Mouse (Mus musculus) heart, embryonic 15.5 days (tissue): ENCODE measurements around the gene Nphp1. TPM values are rescaled to one million over a fixed set of nuclear protein-coding genes. Genes with fewer than 3 reads are reported as not detected.
A peak's percentile ranks its signal among the peaks of the same experiment; 100 is the strongest.

Source experiments
- ATAC-seq: fragments of 200-750 bp; cut with Nextera tagmentation; replicated peaks from 2 replicates; pipeline ENCODE4 v1.8.0; 2017; ENCODE audit warnings: low read depth, moderate TSS enrichment; ENCODE audit not compliant: insufficient number of reproducible peaks, insufficient read depth, low FRiP score
- H3K27ac ChIP-seq: fragments of 300-500 bp; sonication (generic); 2 replicates; pipeline ENCODE4 v1.5.1; 2015; ENCODE audit warnings: mild to moderate bottlenecking, inconsistent platforms
- H3K27me3 ChIP-seq: fragments of 300-500 bp; sonication (generic); 2 replicates; pipeline ENCODE4 v1.6.1; 2015; ENCODE audit warnings: inconsistent platforms
- H3K36me3 ChIP-seq: fragments of 300-500 bp; sonication (generic); 2 replicates; pipeline ENCODE4 v1.6.1; 2015; ENCODE audit warnings: mild to moderate bottlenecking, inconsistent platforms
- H3K4me1 ChIP-seq: fragments of 300-500 bp; sonication (generic); replicated peaks from 2 replicates; pipeline ENCODE4 v1.6.1; 2015; ENCODE audit warnings: inconsistent platforms
- H3K4me2 ChIP-seq: fragments of 300-500 bp; sonication (generic); 2 replicates; pipeline ENCODE4 v1.6.1; 2015; ENCODE audit warnings: inconsistent platforms, mild to moderate bottlenecking, moderate library complexity
- H3K4me3 ChIP-seq: fragments of 300-500 bp; sonication (generic); 2 replicates; pipeline ENCODE4 v1.5.1; 2015; ENCODE audit warnings: mild to moderate bottlenecking, inconsistent platforms
- H3K9ac ChIP-seq: fragments of 300-500 bp; sonication (generic); 2 replicates; pipeline ENCODE4 v1.6.1; 2015; ENCODE audit warnings: mild to moderate bottlenecking, inconsistent platforms
- H3K9me3 ChIP-seq: fragments of 300-500 bp; sonication (generic); replicated peaks from 2 replicates; pipeline ENCODE4 v1.6.1; 2016; ENCODE audit warnings: inconsistent platforms
- WGBS: fragments of 180-500 bp; shearing (Covaris S2); methylation state at CpG from one replicate; pipeline ENCODE4 v1.1.7; 2015; ENCODE audit warnings: mixed read lengths; 5-methylcytosine and 5-hydroxymethylcytosine counted together
- polyA plus RNA-seq: library from polyadenylated mRNA; unstranded; fragments of >200 nt; fragmentation: Nextera tagmentation; extraction: Ambion mirVana; gene quantifications from 2 replicates; pipeline ENCODE4 v1.2.1, GENCODE M21; 2015

Nphp1 gene
- polyA plus RNA-seq, 1 experiment from 2014 or later: 20.0 TPM

DNA sequence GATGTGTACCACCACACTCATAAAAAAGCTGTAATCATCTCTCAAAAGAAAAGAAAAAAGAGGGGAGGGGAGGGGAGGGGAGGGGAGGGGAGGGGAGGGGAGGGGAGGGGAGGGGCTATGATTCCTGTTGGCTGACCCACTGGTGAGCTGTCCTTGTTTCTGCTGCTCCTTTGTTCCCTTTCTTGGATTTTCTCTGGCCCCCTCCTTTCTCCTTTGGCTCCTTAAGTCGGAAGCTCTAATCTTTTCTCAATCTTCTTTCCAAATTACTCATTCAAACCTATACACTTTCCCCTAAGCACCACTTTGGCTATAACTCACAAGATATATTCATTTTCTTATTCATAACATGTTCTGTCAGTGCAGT, 14.1 kb downstream of the Nphp1 start:
- Histone ChIP-seq H3K4me3 (no peak overlapping the region), H3K36me3 (peaks cover 2% of the 10 kb centered on the region; the same call in 1 of the 2 replicates), H3K27me3 (no peaks in the 10 kb centered on the region), H3K4me1 (no peaks in the 10 kb centered on the region), H3K4me2 (no peak overlapping the region), H3K9me3 (no peaks in the 10 kb centered on the region), H3K27ac (no peak overlapping the region), H3K9ac (no peak overlapping the region)
- WGBS: 58% methylated on average over 1 of the region's 1 CpGs
- ATAC-seq: no peak

DNA sequence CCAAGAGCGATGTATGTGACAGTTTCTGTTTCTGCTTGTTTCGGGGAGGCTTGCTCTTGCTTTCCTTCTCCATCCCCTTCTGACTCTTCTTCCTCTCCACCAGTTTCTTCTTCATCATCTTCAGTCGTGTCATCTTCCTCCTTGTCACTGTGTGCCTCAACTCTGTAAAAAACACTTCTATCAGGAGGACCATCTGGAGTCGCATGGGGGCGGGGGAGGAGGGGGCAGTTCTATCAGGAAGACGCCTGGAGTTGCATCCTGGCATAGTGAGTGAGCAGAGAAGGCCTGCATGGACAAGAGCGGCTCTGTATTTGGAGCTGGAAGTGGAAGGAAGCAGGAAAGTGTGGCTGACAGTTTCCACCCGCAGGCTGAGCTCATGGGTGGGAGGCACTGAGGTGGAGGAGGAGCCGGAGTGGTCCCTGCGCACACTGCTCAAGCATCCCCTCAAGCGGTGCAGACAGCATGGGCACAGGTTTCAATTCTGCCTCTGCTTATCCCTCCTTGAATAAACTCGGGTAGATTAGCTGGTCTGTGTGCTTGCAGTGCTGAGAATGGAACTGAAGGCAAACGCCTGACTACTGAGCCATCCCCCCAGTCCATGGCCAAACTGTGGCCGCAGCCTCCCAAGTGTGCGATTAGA, 14.6 kb downstream of the Nphp1 start:
- no peaks in the 10 kb centered on the region for H3K4me1 ChIP-seq
- no peak overlapping the region for H3K4me2 ChIP-seq
- WGBS: 50% methylated on average over 15 of the region's 15 CpGs
- no peak overlapping the region for H3K4me3 ChIP-seq
- no peaks in the 10 kb centered on the region for H3K9me3 ChIP-seq
- no peak overlapping the region for H3K9ac ChIP-seq
- no peak overlapping the region for H3K27ac ChIP-seq
- no peaks in the 10 kb centered on the region for H3K27me3 ChIP-seq
- no peak for ATAC-seq
- peaks cover 2% of the 10 kb centered on the region; the same call in 1 of the 2 replicates for H3K36me3 ChIP-seq

DNA sequence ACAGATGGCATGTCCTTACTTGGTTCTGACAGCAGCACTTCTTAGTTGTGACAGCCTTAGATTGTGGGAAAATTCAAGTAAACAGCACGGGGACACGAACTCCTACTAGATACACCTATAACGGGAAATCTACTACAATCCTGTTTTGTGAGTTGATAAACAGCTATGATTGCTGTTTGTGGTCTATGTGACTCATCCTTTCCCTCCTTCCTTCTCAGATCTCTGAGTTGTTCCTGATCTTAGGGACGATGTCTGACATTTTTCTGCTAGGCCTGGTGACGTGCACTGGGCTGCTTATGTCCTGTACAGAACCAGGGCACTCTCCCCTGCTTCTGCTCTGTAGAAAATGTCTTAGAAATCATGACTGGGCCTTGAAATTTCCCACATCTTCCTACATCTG, 27.1 kb downstream of the Nphp1 start:
- no peak overlapping the region for H3K4me3 ChIP-seq
- peaks cover 25% of the 10 kb centered on the region for H3K4me1 ChIP-seq
- no peaks in the 10 kb centered on the region for H3K9me3 ChIP-seq
- ATAC-seq: no peak
- H3K36me3 ChIP-seq: peaks cover 6% of the 10 kb centered on the region; the same call in 1 of the 2 replicates
- H3K27me3 ChIP-seq: no peaks in the 10 kb centered on the region
- no peak overlapping the region for H3K9ac ChIP-seq
- H3K4me2 ChIP-seq: no peak overlapping the region
- H3K27ac ChIP-seq: no peak overlapping the region
- 67% methylated on average over 5 of the region's 5 CpGs for WGBS

DNA sequence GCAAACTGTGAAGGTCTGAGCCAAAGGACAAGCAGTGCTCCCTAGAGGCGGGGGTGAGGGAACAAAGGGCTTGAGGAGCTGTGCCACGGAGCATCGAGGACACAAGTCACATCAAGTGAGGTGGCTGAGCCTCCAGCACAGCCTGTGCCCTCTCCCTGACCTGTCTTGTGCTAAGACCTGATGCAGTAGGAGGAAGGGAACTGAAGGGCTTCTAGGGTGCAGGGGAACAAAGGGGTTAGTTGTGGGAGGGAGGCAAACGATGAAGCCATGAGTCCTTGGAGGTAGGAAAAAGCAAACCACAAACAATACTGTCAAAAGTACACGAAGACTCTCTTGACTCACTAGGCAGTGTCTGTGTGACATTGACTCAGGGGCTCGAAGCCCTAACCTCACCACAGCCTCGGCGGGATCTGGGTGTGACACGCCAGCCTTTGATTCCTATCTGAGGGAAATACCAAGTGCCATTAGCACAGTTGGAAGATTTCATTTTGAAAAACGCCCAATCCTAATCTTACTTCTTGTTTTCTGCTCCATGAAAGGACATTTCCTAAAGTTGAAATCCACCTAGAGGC, 28.2 kb downstream of the Nphp1 start:
- no peak for ATAC-seq
- no peak overlapping the region for H3K4me2 ChIP-seq
- no peaks in the 10 kb centered on the region for H3K27me3 ChIP-seq
- no peak overlapping the region for H3K4me3 ChIP-seq
- H3K9me3 ChIP-seq: no peaks in the 10 kb centered on the region
- peaks cover 25% of the 10 kb centered on the region for H3K4me1 ChIP-seq
- H3K27ac ChIP-seq: no peak overlapping the region
- no peak overlapping the region for H3K9ac ChIP-seq
- H3K36me3 ChIP-seq: peaks cover 6% of the 10 kb centered on the region; the same call in 1 of the 2 replicates
- WGBS: 58% methylated on average over 10 of the region's 10 CpGs

DNA sequence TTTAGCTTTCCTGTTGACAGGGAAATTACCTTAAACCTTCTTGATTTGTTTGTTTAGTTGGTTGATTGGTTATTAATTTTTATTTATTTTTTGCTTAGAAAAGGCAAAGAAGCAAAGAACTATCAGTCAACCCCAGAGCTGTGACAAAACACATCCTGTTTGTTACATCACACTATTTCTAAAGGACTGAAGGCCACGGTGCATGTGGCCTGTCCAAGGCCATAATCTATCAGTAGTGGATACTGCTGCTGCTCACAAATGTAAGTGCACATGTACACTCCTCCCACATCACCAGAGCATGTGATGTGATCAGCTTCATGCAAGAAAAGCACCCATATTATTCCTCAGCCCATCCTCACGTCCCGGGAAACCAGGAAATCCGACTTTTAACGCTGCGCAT, 28.7 kb downstream of the Nphp1 start:
- peaks cover 25% of the 10 kb centered on the region for H3K4me1 ChIP-seq
- H3K4me3 ChIP-seq: no peak overlapping the region
- H3K9me3 ChIP-seq: no peaks in the 10 kb centered on the region
- H3K27me3 ChIP-seq: no peaks in the 10 kb centered on the region
- no peak overlapping the region for H3K9ac ChIP-seq
- peaks cover 6% of the 10 kb centered on the region; the same call in 1 of the 2 replicates for H3K36me3 ChIP-seq
- no peak overlapping the region for H3K4me2 ChIP-seq
- no peak for ATAC-seq
- H3K27ac ChIP-seq: no peak overlapping the region
- WGBS: 85% methylated on average over 6 of the region's 6 CpGs

DNA sequence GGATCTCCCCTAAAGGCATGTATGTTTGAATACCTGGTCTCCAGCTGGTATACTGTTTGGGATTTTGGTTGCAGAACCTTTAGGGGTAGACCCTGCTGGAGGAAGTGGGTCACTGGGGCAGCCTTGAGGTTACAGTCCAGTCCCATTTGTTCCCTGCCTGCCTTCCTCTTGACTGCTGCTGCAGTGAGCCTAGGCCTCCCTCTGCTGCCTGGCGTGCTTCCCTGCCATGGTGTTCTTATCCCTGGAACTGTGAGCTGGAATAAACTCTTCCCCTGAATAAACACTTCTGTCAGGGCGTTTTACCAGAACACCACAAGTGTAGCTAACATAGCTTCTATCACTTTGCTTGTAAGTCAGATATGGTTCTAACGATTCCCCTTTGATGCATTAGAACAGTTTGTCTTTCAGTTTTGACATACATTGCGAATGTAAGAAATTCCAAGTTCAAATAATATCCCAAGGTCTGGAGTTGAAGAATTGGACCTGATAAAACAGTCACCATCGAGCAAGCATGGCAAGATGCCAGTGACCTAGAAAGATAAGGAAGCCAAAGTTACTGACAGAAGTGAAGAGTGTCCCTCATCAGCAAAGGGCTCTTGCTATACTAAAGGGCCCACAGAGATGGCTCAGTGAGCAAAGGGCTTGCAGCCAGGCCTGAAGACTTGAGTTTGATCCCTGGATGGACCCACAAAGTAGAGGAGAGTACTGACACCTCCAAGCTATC, 29.4 kb downstream of the Nphp1 start:
- H3K27ac ChIP-seq: peak overlapping the region; percentile 52
- no peak overlapping the region for H3K9ac ChIP-seq
- WGBS: 38% methylated on average over 5 of the region's 5 CpGs
- no peaks in the 10 kb centered on the region for H3K27me3 ChIP-seq
- peaks cover 6% of the 10 kb centered on the region; the same call in 1 of the 2 replicates for H3K36me3 ChIP-seq
- no peak overlapping the region for H3K4me2 ChIP-seq
- no peak overlapping the region for H3K4me3 ChIP-seq
- H3K9me3 ChIP-seq: no peaks in the 10 kb centered on the region
- H3K4me1 ChIP-seq: peaks cover 25% of the 10 kb centered on the region
- no peak for ATAC-seq

DNA sequence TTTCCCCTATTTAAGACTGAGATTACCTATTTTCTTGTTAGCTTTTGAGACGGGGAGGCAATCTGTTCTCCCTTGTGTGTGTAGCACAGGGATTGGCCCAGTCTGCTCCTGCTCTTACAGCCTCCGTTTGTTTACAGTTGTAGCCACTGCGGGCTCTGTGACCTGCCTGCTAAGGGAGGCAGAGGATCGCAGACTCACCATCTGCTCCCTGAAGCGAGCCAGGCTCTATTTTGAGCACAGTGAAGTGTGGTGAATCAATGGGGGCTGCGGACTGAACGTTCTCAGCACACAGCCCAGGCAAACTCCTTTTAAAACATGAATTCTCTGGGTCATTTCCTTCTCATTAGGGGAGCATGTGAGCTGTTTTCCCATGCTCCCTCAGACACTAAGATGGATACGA, 31.5 kb downstream of the Nphp1 start:
- Histone ChIP-seq H3K36me3 (no peaks in the 10 kb centered on the region; the same call in 1 of the 2 replicates), H3K9me3 (no peaks in the 10 kb centered on the region), H3K4me1 (peaks cover 25% of the 10 kb centered on the region), H3K27me3 (no peaks in the 10 kb centered on the region), H3K4me2 (peak overlapping the region; percentile 18; the same call in 1 of the 2 replicates), H3K4me3 (no peak overlapping the region), H3K9ac (no peak overlapping the region), H3K27ac (0 out of 2 replicates have a peak overlapping the region, but pooled peaks have one; percentile 20)
- no peak for ATAC-seq
- WGBS: 22% methylated on average over 8 of the region's 8 CpGs

DNA sequence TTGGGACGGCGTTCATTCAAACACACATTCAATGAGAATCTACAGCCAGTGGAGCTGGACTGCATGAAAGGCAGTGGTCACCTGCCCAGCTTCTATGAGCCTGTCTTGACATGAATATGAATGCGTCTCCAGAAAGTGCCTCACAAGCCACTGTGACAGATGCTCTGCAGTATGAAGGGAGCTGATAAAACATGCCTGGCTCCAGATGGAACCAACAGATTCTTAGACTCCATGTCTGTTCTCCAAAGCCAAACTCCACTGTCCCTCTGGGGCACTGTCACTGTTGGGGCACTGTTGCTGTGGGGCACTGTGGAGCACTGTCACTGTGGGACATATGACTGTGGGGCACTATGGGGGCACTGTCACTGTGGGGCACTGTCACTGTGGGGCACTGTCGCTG, 34.6 kb downstream of the Nphp1 start:
- Histone ChIP-seq H3K4me3 (no peak overlapping the region), H3K9me3 (no peaks in the 10 kb centered on the region), H3K27ac (no peak overlapping the region), H3K9ac (no peak overlapping the region), H3K27me3 (no peaks in the 10 kb centered on the region), H3K36me3 (no peaks in the 10 kb centered on the region), H3K4me2 (no peak overlapping the region), H3K4me1 (peaks cover 15% of the 10 kb centered on the region)
- 89% methylated on average over 4 of the region's 4 CpGs for WGBS
- no peak for ATAC-seq

DNA sequence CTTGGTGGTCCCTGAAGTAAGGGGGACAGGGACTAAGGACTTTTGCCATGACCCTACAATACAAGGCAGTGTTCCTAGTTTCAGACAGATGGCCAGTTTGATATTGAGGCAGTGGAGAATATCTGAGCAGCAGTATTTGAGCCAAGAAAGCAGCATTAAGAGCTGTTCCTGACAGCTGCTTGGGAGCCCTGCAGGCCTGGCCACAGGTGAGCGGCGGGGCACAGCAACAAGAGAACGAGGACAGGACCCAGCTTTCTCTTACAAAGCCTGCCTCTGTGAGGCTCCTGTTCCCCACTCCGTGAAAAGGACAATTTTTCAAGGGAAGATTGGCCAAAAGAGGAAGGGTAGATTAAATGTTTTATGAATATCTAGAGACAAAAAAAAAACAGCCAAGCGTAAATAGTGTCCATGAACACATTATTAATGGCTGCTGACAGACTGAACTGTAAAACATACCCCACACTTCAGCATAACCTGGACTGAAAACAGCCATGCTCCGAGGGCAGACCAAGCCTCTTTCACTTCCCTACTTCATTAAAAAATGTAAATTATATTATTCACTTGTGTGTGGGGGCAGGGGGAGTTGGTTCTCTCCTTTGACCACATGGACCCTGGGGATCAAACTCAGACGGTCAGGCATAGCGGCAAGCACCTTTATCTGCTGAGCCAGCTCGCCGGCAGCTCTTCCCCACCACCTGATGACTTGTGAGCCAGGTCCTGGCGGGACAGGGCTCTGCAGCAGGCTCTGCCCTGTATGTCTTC, 36.7 kb downstream of the Nphp1 start:
- Histone ChIP-seq H3K4me3 (no peak overlapping the region), H3K4me1 (peaks cover 3% of the 10 kb centered on the region; the same call in 1 of the 2 replicates), H3K27me3 (no peaks in the 10 kb centered on the region), H3K9ac (no peak overlapping the region), H3K27ac (no peak overlapping the region), H3K36me3 (no peaks in the 10 kb centered on the region), H3K4me2 (no peak overlapping the region), H3K9me3 (no peaks in the 10 kb centered on the region)
- ATAC-seq: no peak
- 66% methylated on average over 11 of the region's 11 CpGs for WGBS

DNA sequence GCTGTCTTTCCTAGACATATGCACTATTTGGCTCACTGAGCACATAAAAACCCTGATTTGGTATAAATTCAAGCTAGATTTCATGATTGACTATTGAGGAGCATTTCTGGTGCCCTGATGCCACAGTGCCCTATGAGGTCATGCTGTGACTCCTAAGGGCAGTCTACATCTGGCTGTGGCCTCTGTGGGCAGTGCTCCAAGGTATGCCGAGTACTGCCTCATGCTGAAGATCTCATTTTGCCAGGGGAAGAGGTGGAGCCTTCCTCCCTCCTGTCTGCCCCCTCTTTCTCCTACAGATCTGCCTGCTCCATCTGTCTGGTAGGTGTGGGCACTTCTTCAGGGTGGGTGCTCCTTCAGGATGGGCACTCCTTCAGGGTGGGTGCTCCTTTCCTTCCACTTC, 39.3 kb downstream of the Nphp1 start:
- Histone ChIP-seq H3K27ac (no peak overlapping the region), H3K4me1 (no peaks in the 10 kb centered on the region), H3K9me3 (no peaks in the 10 kb centered on the region), H3K4me3 (no peak overlapping the region), H3K9ac (no peak overlapping the region), H3K27me3 (no peaks in the 10 kb centered on the region), H3K36me3 (no peaks in the 10 kb centered on the region), H3K4me2 (no peak overlapping the region)
- ATAC-seq: no peak
- WGBS: 40% methylated on average over 1 of the region's 1 CpGs

DNA sequence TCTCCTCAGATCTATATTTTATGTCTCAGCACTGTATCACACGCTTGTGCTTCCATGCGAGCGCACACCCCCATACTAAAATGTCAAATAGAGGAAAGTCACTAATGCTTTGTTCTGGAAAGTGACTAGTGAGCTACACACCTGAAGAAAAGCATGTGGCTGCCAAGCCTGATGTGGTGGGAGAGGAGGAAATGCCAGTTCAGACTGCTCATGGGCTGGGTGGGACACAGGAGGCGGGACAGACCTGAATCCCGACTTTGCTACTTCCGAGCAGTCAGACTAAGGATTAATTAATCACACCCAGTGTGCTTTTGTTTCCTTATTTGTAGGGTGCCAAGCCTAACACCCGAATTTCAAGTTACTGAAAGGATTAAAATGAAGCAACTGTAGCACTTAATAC, 40.4 kb downstream of the Nphp1 start:
- Histone ChIP-seq H3K36me3 (no peaks in the 10 kb centered on the region), H3K4me3 (no peak overlapping the region), H3K9me3 (no peaks in the 10 kb centered on the region), H3K27me3 (no peaks in the 10 kb centered on the region), H3K27ac (no peak overlapping the region), H3K9ac (no peak overlapping the region), H3K4me1 (no peaks in the 10 kb centered on the region), H3K4me2 (no peak overlapping the region)
- 76% methylated on average over 7 of the region's 7 CpGs for whole genome bisulfite sequencing
- no peak for ATAC-seq
